Mouse (Mus musculus) layer of hippocampus, postnatal 25 days (tissue): ENCODE measurements around the gene Cactin. TPM values are rescaled to one million over a fixed set of nuclear protein-coding genes. Genes with fewer than 3 reads are reported as not detected.

Experiments
- DNase-seq, 2 experiments: peaks; one replicate each; pipeline ENCODE4 v3.0.0; 2022; ENCODE audit warnings: mixed read lengths in 2 of 2, low spot score in 1 of 2; ENCODE audit errors: extremely low spot score in 1 of 2
- total RNA-seq, 2 experiments: library from RNA; stranded (reverse); gene quantifications; 2 replicates each; pipeline ENCODE4 v1.2.3; 2021

Cactin gene
- total RNA-seq, 2 experiments from 2014 or later = 28.1 to 30.0 TPM

- no peak for DNase-seq
These were observed 4.4 kb upstream of the Cactin start for GRCm38 (mm10) chr10:81316338-81317060.

- DNase-seq = no peak
These were observed 3.6 kb upstream of the Cactin start for GRCm38 (mm10) chr10:81317273-81317672.

DNA sequence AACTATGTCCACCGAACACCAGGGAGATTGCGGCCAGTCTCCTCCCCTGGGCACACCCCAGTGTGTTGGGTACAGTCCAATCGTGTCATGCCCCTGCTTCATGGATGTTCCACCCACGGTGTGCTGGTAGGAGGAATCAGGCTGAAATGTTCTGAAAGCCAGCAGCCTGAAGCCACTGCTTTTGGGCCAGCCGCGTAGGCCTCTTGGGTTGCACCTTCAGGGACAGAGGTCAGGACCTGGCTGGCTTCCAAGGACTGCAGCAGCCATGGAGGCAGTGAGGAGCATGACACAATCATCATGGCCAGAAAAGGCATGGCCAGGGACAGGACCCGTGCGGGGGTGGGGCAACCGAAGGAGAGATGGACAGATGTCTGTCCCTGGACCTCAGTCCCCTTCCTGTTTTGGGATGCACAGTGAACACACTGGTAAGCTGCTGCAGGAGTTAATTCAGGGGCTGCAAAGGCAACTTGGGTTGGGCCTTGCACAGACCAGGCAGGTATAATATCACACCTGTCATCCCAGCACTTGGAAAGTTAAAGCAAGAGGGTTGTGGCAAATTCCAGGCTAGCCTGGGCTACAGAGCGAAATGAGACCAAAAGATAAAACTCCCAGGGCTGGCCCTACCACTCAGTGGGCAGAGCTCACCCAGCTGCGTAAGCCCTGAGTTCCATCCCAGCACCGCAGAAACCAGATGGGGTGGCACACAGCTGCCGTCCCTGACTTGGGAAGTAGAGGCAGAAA, 2.1 kb upstream of the Cactin start:
- DNase-seq = no peak

DNA sequence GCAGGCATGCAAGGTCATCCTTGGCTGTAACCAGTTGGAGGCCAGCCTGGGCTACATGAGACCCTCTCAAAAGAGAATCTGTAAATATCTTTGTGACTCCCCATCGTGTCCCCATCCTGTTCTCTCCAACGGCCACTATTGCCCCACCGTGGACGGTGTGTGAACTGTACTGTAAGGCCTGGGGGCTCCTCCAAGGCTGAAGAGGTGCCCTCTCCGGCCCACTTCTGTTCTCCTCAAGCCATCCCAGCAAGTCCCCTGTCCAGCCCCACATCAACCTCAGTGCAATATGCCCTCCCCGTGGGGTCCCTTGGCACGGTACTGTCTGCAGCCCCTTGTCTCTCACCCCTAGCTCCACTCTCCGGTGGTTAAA, 1.6 kb upstream of the Cactin start:
- DNase-seq = no peak

- DNase-seq = peak; percentile 47 to 76
These were observed 958 bp upstream of the Cactin start for GRCm38 (mm10) chr10:81319741-81320549.

DNA sequence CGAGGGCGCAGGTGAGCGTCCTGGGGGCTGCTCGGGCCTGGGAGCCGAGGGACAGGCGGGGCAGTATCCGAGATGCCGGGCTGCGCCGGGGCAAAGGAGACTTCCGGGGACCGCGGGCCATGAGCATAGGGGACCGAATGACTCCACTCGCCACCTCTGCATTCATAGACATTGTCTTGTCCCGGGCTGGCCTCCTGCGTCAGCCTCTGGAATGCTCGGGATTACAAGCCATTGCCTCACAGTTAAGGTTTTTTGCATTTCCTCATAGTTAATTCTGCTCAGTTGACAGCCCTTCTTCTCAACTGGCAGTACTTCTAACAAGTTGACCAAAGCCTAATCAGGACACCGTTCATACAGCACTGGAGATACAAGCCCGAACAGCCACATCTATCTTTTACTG, 533 bp downstream of the Cactin start:
- DNase-seq = no peak

- DNase-seq = no peak
These were observed 1.5 kb downstream of the Cactin start for GRCm38 (mm10) chr10:81322444-81322843.

DNA sequence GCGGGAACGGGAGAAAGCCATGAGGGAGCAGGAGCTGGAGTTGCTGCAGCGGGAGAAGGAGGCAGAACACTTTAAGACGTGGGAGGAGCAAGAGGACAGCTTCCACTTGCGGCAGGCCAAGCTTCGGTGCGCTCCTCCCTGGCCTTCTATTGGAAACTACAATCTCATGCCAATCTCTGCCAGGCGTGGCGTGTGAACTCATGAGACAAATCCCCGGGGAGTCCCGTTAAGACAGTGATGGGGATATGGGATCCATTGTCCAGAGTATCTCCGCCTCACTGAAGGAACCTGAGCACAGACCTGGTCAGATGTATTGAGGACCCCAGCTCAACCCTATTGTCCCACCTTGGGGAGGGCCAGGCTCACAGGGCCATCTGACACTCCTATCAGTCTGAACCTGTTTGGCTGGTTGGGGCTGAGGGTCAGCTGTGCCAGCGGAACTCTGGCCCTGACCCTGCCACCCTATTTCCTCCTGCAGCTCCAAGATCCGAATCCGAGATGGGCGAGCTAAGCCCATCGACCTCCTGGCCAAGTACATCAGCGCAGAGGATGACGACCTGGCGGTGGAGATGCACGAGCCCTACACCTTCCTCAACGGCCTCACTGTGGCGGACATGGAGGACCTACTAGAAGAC, 2.4 kb downstream of the Cactin start:
- no peak for DNase-seq

DNA sequence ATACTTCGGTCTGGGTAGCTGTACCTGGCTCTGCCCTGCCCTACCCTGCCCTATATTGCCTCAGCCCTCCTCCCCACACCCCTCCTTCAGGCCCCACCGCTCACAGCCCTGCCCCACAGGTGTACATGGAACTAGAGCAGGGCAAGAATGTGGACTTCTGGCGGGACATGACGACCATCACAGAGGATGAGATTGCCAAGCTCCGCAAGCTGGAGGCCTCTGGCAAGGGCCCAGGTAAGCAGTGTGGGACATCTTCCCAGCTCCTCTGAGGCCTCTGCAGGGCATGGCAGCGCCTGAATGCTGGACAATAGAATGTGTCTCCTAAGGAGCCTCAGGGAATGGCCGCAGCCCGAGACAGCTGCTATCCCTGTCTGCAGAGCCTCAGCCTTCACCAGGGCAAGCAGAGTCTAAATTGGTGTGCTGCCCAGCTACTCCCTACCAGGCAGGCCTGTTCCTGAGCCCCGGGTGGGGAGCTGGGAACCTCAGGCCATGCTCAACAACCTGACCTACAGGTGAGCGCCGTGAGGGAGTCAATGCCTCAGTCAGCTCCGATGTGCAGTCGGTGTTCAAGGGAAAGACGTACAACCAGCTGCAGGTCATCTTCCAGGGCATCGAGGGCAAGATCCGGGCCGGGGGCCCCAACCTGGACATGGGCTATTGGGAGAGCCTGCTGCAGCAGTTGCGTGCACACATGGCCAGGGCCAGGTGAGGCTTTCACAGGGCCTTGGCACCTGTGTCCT, 3.1 kb downstream of the Cactin start:
- no peak for DNase-seq

DNA sequence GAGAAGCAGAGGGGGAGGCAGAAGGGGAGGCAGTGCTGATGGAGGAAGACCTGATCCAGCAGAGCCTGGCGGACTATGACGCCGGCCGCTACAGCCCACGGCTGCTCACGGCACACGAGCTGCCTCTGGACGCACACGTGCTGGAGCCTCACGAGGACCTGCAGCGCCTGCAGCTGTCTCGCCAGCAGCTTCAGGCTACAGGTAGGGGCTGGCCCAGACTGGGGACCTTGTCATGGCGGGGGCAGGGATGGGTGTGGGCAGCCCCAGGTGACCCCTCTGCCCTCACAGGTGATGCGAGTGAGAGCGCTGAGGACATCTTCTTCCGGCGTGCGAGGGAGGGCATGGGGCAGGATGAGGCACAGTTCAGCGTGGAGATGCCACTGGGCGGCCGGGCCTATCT, 4.3 kb downstream of the Cactin start:
- DNase-seq = no peak

DNA sequence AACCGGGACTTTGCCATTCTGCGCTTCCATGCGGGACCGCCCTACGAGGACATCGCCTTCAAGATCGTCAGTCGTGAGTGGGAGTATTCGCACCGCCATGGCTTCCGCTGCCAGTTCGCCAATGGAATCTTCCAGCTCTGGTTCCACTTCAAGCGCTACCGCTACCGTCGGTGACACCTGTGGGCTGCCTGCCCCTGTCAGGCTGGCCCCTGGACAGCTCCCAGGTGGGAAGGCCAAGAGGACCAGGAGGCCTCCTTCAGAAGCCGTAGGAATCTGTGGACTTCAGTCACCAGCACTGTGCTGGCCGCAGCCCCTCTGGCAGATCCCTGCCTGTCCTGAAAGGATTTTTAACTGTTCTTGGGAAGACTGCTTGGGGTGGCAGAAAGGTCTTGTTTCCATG, 4.9 kb downstream of the Cactin start:
- no peak for DNase-seq

DNA sequence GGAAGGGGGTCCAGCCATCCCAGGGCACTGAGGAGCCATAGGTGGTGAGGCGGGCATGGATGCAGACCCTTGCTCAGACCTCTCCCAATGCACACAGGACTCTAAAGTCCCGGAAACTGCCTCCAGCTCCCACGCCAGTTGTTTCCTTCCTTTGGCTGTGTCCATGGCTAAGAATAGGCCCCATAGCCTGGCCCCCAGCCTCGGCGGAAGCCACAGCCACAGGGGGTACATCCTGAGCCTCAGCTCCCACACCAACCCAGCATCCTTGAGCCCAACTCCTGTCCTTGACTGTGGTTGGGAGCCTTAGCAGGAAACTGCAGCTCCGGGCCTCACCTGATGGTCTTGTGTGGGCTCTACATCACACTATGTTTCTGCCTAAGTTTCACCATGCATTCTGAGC, 6.0 kb downstream of the Cactin start:
- no peak for DNase-seq

- DNase-seq = no peak
These were observed 7.1 kb downstream of the Cactin start for GRCm38 (mm10) chr10:81327959-81328358.

- DNase-seq = no peak
These were observed 7.5 kb downstream of the Cactin start, which contains the start of gene Tbxa2r for GRCm38 (mm10) chr10:81328386-81328785. TSS of gene Tbxa2r (plus strand) at chr10:81328731.

DNA sequence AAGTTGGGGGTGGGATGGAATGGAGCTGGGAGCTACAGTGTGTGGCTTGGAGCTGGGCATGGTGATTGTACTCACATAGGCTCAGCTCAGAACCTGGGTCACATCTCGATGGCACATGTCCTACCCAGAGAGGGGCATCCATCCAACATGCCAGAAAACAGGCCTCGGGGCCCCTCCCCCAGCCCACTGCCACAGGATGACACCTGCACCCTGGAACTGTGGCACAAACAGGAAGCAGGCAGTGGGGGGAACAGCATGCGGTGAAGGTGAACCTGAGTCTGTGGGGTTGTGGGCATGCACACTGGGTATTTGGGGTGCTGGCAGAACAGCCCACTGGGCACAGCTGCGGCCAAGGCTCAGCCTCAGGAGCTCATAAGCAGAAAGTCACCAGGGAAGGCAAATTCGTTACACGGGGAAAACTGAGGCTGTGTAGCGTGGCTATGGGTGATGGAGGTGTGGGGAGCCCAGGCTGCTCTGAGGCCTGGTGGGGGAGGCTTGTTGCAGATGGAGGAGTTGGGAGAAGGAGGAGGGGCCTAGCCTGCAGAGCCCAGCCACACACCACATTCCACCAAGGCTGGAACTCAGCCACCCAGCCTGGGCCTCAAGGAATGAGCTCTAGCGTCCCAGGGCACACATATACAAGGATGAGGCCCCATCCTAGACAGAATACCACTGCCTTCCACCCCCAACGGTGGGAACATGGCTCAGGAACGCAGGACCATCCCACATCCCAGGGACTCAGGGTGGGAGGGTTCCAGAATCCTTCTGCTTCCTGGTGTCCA, 8.5 kb downstream of the Cactin start:
- no peak for DNase-seq

GRCm38 (mm10) chr10:81330007-81330406, 9.1 kb downstream of the Cactin start:
- no peak for DNase-seq

- DNase-seq = no peak
These were observed 11.4 kb downstream of the Cactin start for GRCm38 (mm10) chr10:81332277-81332676.

- no peak for DNase-seq
These were observed 13.4 kb downstream of the Cactin start for GRCm38 (mm10) chr10:81334324-81334723.
